Mouse (Mus musculus) thymus, adult 18-20 months (tissue): ENCODE data around the gene Hist2h2ab.
"Not testable (repeated sequence)": the region's sequence is repeated elsewhere in the genome, so short reads cannot be mapped to it uniquely, and the experiment has no call there.

ENCODE experiments used
- DNase-seq, 2 experiments: peaks; one replicate each; pipeline ENCODE4 v3.0.0; 2022; ENCODE audit warnings: mixed read lengths in 2 of 2

The Hist2h2ab gene

DNA sequence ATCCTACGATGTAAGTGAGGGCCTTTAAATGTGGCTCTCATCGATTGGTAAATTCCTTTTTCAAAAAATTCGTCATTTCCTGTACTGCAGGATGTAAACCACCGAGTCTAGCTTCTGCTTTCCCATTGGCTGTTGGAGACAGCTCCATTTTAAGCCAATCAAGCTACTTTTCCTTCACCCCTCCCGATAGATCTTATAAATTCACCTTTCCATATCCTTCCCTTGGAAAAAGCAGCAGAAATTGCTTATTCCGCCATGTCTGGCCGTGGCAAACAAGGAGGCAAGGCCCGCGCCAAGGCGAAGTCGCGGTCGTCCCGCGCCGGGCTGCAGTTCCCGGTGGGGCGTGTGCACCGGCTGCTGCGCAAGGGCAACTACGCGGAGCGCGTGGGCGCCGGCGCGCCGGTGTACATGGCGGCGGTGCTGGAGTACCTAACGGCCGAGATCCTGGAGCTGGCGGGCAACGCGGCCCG is at the start of gene Hist2h2ab, which contains the start of gene Bola1:
TSS of gene Hist2h2ab (plus strand) at position 205 of the 470 bp plus-strand sequence.
TSS of gene Bola1 (minus strand) at position 49 of the 470 bp plus-strand sequence.
- DNase-seq, result peak; percentile 68 to 75

DNA sequence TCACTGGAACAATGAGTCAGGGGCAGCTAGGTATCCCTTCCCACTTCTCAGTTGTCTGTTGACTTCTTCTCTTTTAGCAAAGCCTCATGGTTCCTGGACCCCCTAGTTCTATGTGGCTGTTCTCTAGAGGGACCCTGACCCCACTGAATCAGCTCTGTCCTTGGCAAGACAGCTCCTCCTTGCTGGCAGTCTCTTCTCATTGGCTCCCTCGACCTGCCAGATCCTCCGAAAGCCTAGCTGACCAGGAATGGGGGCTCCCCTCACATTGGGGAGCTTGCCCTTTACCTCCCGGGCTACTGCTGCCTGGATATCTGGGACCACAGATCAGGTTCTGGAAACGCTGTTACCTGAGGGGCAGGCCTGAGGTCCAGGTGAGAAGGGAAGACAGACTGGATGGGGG is 49.4 kb upstream of the Hist2h2ab start:
- no peak for DNase-seq

DNA sequence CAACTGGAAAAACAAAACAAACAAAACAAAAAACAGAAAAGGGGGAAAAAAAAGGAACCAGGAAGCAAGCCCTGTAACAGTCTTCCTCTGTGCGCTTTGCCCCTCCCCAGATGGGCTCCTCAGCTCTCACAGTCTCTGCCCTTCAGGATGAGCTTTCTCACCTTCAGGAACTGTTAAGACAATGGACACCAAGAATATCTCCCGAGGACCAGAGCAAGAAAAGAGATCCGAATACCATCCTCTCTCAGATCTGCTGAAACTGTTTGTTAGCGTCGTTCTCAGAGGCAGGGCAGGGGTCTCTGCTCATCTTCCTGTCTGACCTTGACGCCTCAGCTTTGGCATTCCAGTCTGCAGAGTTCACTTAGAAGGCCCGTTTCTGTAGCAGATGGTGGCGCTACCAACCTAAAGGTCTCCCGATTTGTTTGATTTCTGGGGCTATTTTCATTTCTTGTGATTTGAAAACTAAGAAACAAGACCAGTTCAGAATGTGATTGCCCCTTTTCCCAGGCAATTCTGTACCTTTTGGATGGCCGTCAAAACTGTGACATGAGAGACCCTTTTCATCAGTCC is 48.6 kb upstream of the Hist2h2ab start:
- no peak for DNase-seq

DNA sequence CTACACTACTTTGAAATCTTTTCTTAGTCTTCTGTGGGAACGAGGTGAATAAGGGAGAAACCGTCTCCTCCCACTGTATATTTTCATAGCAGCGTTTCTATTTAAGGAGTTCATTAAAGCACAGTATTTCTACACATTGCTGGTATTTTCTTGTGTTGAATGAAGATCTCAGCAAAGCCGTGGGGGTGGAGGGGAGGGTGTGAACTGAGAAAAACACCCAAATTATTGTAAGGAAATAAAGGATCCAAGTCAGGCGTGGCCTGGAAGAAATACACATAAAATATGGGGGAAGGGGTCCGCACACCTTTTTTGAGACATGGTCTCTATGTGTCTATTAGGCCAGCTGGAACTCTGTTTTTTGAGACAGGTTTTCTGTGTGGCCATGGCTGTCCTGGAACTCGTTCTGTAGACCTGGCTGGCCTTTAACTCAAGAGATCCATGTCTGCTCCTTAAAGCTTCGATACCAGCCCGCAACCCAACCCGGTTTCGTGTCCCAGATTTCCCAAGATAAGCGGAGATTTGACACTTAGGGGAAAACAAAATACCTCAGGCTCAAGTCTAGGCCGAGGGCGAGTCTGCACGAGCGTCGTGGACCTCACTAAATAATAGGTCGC is 48.0 kb upstream of the Hist2h2ab start:
- DNase-seq, result no peak

DNA sequence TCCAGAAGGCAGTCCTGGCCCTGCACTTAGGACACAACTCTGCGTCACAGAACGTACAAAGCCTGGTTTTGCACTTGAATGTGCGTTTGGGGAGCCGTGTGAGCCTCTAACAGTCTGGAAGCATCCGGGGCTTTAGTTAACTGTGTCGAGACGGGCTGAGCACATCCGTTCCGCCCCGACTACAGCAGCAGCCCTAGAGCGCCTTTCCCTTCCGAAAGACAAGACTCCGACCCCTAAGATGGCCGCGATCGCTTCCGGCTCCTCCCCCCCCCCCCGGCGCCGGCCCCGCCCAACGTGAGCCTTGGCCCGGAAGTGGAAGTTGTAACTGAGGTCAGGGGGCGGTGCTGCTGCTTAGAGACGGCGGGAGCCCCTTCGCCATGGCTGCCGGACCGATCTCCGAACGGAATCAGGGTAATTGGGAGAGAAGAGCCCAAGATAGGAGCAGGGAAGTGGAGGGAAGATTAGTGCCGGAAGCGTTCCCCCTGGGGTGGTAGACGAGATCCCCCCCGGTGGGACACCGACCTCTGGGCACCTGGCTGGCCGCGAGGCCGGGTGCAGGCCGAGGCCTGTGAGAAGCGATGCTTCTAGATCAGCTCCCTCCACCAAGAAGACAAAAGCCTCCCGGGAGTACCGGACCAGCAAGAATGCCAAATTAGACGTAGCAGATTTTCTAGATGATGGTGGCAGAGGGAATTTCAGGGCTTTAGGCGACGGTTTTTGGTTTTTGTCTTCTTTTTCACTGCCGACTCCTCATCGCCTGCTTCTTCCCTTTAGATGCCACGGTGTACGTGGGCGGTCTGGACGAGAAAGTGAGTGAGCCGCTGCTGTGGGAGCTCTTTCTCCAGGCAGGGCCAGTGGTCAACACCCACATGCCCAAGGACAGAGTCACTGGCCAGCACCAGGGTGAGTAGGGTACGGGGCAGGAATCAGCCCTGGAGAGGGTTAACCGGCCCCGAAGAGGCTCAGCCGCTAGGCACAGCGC is 47.2 kb upstream of the Hist2h2ab start, which contains the start of gene Sf3b4:
TSS of gene Sf3b4 (plus strand) at position 136 of the 982 bp plus-strand sequence.
- DNase-seq, result peak; percentile 77 to 87

DNA sequence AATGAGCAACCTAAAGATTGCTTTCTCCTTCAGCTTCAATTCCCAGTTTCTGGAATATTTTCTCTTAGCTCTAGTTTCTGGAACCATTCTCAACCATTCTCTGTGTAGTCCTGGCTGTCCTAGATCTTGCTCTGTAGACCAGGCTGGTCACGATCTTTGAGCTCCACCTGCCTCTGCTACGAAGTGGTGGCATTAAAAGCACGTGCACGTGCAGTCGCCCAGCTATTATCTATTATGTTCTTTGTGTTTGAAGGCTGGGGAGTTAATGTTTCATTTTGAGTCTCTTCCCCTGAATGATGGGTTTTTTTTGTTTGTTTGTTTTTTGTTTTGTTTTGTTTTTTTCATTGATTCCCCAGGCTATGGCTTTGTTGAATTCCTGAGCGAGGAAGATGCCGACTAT is 46.5 kb upstream of the Hist2h2ab start:
- no peak for DNase-seq

DNA sequence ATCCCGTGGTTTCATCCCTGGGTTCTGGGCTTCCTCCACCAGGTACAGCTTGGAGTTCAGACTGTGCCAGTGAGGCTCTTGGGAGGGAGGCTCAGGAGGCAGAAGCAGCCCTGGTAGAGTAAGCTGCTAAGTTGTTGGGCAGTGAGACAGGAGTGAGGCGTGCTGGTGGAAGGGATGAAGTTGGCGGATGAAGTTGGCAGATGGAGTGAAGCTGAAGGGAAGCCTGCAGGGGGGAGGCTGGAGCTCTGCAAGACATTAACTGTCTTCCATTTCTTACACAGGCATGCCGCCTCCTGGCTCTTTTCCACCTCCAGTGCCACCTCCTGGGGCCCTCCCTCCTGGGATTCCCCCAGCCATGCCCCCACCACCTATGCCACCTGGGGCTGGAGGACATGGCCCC is 45.6 kb upstream of the Hist2h2ab start:
- DNase-seq, result not testable (repeated sequence)

DNA sequence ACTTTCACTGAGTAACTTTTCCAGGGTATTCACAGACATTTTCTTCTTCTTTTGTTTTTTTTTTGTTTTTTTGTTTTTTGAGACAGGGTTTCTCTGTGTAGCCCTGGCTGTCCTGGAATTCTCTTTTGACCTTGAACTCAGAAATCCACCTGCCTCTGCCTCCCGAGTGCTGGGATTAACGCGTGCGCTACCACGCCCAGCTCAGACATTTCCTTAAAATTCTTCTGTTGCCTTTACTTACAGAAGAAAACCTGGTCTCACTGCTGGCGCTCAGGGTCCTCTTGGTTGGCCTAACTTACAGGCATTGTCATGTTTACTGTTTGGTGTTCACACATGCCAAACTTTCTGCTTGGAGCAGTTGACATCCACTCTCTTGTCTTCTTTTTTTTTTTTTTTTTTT is 44.4 kb upstream of the Hist2h2ab start:
- no peak for DNase-seq

DNA sequence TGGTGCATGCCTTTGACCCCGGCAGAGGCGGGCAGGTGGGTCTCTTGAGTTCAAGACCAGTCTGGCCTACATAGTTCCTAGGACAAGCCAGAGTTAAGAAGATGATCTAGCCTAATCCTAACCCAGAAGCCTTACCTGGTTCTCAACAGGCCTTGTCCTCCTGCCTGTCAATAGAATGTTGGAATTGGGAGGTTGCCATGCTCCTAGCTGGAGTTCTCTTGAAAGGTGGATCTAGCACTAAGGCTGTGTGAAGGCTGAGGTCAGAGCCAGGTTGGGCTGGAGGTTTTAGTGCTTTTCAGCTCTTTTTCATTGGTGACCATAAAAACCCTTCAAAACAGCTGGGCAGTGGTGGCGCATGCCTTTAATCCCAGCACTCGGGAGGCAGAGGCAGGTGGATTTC is 41.2 kb upstream of the Hist2h2ab start:
- no peak for DNase-seq

DNA sequence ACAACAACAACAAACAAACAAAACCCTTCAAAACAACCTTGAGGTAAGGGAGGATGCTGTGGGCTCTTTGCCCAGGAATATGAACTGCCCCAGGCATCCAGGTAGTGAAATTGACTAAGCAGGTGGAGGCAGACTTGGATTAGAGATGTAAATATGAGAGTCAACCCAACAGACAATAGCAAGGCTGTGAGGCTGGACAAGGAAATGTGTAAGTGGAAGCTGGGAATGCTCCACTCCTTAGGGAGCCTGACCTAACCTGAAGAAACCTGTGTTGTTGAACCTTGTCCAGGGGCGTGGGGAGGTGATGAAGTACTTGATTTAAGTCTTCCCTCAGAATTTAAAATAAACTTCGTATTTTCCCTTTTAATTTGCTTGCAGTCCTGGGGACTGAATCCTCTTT is 40.8 kb upstream of the Hist2h2ab start:
- no peak for DNase-seq

DNA sequence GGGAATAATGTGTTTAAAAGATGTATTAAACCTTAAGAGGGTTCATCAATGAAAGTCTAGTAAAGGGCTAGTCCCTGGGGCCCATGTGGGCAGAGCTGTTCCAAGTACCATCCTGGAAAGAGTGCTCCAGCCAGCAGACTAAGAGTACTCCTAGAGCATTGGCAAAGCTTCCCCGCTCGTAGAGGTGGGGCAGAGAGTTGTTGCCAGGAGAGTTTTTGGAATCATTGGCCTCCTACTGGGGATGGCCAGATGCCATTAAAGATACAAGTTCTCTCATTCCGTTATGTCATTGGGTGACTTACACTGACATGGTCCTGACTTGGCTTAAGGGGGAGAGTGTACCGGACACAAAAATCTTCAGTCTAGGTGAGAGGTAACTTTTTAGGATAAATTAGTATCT is 40.1 kb upstream of the Hist2h2ab start:
- DNase-seq, result no peak

DNA sequence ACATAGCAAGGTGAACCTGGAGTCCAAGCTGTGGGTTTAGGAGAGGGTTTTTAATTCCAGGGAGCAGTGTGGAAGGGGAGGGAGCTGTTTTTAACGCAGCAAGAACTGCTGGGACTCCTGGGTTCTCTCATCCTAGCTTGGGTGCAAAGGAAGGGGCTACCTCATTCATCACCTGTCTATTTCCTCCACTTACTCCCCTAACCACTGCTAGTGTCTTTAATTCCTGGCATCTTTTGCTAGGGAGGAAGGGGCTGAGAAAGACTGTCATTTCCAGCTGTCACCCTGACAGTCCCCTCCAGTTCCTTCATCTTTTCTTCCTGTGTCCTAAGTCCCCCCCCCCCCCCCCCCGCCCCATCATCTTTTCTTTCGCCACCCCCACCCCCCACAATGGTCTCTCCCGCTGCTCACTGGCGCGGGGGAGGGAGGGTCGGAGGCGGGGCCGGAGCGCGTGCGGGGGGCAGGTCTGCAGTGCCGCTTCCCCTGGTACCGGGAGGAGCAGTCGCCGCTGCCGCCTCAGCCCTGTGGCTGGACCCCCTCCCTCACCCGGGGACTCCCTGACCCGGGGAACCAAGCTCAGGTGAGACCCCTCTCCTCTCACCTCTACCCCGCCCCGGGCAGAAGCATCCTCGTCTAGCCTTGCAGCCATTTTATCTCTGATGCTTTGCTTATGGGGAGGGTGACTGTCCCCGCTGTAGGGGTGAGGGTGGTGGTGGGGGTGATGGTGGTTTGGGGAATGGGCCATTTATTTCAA is 38.8 kb upstream of the Hist2h2ab start, which contains the start of gene Sv2a:
TSS of gene Sv2a (plus strand) at position 425 of the 751 bp plus-strand sequence.
- no peak for DNase-seq

DNA sequence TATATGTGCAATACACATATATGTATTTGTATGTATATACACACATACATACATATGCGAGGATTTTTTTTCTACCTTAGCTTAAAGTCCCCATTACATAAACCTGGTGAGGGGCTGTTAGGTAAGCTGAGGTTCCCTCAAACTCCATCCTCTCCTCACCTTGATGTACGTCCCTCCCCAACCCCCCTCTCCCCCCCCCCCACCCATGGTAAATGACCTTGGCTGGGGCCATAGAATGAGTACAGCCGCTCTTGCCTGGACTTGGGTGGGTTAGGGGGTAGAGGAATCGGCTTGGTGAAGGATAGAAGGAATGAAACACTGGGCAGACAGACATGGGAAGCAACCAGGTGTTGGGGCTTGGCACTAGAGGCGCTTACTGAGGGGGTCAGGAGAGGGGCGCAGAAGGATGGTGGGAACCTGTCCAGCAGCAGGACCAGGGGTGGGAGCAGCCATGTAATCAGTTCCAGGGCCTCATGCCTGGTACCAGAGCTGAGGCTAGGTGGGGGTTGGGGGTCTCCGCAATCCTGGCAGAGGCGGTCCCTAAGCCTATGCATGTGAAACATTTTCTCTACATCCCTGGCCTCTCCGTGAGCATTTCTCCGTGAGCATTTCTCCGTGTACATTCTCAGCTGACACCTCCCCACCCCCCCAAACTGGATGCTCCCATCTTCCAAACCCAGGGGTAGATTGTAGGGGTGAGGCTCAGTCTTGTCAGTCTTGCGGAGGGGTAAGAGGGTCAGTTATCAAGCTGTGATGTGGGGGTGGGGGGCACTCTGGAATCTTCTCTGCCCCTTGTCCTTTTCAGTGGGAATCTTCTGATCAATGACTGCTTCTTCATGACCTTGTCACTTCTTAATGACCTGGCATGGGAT is 37.9 kb upstream of the Hist2h2ab start:
- no peak for DNase-seq

DNA sequence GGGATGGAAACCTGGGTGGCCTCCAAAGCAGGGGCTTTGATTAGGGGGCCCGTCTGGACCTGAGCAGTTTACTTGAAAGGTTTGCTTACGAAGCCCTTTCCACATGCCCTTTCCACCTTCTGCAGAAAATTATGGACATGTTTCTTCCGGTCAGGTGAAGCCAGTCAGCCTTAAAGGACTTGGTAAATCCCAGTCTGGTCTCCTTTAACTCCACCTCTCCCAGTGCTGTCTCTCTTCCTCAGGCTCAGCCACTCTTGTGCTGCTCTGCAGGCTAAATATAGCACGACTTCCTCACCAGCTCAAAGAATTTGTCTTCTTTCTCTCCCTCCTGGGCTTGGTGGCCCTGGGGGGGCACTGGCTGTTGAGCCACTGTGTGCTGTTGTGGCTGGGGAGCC is 37.3 kb upstream of the Hist2h2ab start:
- DNase-seq, result no peak

DNA sequence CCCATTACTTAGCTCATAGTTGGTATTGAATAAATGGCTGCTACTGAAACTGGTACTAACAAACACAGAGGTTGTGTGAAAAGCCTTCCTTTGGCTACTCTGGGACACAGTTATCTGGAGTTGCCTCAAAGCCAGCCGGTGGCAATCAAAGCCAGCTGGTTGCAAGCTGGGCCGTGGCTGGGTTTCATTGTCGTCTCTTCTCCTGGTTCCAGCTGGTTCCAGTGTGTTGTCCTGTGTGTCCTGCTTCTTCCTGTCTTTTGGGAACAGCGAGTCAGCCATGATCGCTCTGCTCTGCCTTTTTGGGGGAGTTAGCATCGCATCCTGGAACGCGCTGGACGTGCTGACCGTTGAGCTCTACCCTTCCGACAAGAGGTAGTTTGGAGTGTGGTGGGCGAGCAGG is 26.7 kb upstream of the Hist2h2ab start:
- no peak for DNase-seq

DNA sequence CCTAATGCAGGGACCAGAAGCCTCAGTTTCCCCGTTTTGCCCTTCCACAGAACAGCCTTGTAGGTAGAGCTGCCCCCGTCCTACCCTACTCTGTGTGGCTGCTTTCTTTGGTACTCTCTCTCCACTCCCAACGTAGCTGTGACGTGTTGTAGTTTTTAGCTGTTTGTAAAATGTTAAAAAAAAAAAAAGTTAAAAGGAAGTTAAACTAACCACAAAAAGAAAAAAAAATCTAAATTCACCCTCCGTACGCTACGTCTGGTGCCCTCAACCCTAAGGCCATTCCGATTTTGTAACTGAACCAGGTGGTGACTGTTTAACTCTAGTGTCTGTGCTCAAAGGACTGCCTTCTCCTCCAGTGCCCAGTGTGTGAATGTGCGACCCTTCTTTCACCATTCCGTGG is 24.7 kb upstream of the Hist2h2ab start:
- DNase-seq, result no peak

DNA sequence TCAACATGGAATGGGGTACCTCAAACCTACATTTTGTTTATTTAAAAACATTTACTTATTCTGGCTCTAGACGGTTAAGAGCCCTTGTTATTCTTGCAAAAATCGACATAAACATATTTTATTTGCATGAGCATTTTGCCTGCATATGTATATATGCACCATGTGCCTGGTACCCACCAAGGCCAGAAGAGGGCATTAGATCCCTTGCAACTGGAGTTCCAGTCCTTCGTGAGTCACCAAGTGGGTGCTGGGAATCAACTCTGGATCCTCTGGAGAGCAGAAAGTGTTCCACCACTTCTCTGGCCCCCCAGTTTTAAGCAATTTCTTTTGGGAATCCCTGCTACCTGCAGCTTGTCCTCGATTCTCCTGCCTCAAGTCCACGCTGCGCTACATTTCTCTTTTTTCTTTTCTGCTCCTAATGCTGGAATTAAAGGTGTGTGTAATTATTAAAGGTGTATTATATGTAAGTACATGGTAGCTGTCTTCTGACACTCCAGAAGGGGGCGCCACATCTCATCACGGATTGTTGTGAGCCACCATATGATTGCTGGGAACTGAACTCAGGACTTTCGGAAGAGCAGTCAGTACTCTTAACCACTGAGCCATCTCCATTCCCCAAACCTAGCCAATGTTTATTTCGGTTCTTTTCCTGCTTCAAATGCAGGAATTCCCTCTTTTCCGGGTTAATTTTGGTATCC is 23.9 kb upstream of the Hist2h2ab start:
- no peak for DNase-seq

DNA sequence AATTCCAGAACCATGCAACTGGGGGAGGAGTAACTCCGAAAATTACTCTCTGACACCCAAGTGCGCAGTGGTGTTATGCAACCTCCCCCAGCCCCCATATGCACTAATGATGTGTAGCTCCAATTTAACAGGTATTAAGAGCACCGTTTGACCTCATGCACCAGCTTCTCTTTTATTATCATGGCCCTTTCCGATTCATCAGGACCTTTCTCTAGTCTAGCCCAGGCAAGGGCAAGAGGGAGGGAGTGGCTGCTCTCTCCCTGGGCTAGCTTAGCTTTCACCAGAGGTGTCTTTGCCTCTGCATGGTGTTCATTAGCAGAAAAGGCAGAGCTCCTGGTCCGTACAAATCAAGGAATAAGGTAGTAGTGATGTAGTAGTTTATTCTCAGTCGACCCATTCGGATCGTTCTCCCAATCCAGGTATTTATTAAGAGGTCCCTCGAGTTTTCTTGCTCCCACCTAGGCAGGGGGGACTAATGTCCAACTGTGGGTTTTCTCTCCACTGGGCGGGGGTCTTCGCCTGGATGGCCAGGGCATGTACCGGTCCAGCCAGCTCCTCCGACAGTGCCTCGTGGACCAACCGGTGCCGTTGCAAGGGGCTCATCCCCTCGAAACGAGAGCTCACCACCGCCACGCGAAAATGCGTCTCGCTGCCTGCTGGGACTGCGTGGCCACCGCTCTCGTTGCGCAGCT is 23.1 kb upstream of the Hist2h2ab start:
- DNase-seq, result peak in 1 of 2 experiments; percentile 40

DNA sequence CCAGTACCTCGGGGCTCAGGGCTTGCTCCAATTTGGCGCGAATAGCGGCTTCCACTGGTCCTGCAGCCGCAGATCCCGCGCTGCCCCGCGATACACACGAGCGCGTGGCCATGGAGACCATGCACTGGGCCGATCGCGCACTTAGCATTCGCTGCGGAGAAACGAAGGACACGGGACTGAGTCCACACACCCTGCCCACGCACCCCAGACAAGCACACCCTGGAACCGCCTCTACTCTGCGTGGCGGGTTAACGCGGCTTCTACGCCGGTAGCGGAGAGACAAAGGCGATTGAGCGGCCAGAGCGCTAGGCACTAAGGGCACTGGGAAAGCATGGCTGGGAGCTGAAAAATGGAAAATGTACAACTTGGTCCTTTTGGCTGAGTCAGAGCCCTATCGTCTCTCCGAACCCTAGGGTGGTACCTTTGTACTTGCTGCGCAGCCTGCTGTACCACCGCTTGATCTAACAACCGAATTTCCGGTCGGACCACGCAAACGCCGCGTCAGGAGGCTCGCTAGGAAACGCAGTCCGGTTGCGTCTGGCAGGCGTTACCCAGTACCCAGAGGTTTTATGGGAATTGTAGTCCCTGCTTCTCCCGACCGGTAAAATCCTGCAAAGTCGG is 22.4 kb upstream of the Hist2h2ab start:
- DNase-seq, result peak; percentile 79 to 85

DNA sequence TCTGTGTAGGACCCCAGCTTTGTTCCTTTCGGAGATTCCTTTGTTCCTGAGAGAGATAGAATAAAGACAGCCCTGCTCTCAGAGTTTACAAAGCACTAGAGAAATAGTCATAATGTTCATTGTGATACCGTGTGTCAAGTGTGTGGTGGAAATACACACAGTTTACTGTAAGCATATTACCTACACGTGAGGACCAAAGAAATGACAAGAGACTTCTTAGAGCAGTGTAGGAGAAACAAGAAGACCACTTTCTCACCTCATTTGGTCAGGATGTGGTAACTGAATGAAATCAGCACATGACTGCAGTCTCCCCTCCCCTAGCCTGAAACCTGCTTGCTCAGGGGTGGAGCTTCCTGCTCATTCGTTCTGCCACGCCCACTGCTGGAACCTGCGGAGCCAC is 21.5 kb upstream of the Hist2h2ab start:
- peak in 1 of 2 experiments; percentile 49 for DNase-seq
